Mouse (Mus musculus) stomach, adult 2 months (tissue): ENCODE results near the gene Pld4. TPM values are rescaled to one million over a fixed set of nuclear protein-coding genes. Genes with fewer than 3 reads are reported as not detected.

Source experiments
- polyA plus RNA-seq: library from polyadenylated mRNA; depleted of rRNA; stranded (reverse); fragments of >200 nt; gene quantifications from 2 replicates; pipeline ENCODE4 v1.2.3, GENCODE M21; 2012; rRNA removed

Pld4 gene
- 8.0 and 11.8 TPM in 2 replicates for polyA plus RNA-seq

DNA sequence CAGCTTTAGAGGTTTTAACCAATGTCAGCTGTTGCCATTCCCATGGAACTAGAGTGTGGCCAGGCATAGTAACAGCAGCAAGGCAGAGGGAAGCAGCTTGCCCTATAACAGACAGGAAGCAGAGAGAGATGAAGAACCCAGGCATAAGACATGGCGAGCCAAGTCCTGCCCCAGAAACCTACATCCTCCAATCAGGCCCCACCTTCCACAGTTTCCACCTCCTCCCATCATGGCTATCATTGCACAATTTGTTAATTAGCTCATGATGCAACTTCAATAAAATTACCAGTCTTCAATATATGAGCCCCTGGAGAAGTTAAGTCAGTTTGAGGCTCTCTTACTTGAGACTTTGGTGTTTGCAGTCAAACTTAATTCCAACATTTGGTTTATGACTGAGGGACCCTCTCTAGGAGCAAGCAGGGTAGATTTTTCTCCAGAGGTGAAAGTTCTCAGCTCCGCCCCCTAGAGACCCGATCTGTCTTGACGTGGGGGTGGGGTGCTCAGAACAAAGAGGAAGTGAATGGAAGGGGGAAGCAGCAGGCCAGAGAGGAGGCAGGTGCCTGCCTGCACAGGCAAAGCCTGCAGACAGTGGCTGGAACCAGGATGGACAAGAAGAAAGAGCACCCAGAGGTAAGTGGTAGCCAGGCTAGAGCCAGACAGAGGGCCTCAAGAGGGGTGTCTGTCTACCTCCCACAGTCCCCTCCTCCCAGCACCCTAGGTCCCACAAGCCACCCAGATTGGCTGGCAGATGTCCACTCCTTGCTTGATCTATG lies at the start of gene Pld4:
Pld4 (plus strand) TSS at position 502 of the 773 bp plus-strand sequence.

DNA sequence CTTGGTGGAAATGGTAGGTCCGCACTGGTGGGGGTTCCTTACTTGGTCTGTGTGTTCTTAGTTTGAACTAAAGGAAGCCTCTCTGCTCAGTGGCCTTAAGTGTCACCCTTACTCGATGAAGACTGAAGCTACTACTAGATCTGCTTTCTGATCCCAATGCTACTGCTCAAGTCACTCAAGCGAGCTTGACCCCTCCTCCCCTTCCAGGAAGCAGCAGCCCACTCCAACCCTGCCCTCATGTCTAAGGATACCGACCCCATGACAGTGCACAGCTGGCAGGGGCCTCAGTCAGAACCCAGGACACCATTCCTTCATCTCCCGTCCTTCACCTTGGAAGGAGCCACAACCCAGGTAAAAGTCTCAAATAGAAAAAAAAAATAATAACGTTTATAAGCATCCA lies 40.2 kb upstream of the Pld4 start, which contains the start of gene Cep170b:
Cep170b (plus strand) TSS at position 240 of the 400 bp plus-strand sequence.

DNA sequence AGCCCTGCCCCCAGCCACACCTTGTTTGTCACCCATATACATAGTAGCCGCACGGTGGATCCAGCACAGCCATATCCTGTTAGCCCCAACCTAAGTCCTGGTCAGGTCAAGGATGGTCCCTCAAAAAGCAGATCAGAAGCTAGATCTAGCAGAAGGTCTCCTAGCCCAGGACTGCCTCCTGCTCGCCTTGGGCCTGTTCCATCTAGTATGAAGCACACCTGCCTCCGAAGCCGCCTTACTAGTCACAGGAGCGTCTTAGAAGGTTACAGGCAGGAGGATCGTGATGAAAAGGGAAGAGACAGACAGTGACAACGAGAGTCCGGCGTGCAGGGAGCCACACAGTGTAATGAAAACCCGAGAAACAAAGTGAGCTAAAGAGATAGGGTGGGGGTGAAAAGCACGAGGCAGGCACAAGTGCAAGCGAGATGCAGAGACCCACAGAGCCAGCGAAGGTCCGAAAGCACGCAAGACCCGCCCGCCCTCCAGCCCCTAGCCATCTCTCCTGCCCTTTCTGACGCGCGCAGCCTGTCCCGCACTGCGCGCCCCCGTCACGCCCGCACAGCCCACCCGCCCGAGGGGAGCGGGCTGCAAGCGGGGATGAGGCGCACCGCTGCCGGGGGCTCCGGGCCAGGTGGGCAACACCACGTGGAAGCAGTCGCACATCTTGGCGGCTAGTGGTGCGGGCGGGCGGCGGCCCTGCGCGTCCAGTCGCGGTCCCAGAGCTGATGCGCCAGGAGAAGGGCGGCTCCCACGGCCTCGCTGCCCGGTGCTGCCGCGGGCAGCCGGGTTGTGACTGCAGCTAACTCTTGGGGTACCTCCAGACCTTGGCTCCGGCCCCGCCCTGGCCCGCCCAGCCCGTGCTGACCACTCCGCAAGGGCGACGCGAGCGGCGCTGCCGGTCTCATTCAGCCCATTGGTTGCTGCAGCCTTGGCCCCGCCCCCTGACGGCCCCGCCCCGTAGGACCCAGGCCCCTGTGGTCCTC lies 41.7 kb downstream of the Pld4 start, which contains the start of gene Ahnak2:
Ahnak2 (minus strand) TSS at position 794 of the 983 bp plus-strand sequence.

DNA sequence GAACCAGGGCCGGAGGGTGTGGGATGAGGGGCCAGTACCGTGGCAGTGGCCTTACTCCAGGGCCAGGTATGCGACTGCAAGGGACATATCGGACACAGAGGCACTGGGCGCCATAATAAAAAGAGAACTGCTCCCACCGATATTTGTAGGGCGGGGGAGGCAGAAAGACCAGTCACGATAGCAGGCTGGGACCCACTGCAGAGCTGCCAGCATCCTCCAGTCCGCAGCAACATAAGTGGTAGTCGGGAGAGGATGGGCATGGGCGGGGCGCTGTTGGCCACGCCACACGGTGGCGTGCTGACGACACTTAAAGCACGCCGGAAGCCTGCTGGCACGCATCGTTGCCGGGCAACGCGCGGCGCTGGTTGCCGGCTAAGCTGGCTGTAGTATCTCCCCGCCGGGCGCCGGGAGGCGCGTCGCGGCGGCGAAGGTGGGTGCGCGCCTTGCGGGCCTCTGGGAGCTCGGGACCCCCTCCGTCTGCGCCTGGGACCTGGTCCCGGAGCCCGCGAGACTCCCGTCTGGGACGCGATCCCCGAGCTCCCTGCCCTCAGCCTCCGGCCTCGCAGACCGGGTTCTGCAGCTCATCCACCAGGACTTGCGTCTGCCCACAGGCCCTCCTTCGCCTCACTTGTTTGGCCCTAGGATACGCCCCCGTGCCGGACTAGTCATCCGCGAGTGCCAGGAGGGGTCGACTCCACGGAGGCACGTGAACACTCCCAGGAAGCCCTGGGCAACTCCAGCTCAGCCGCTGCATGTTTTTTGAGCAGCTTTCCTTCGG lies 48.3 kb downstream of the Pld4 start, which contains the start of gene Clba1:
Clba1 (plus strand) TSS at position 351 of the 778 bp plus-strand sequence.

Other genes with a start within 250 kb of the Pld4 start
- gene Tmem179, start 243.9 kb upstream of the Pld4 start, polyA plus RNA-seq, result 0.38 and 1.1 TPM in 2 replicates
- 5.6 and 6.4 TPM in 2 replicates for gene Inf2, start 171.9 kb upstream of the Pld4 start, polyA plus RNA-seq
- 7.7 and 16.7 TPM in 2 replicates for gene Adssl1, start 140.6 kb upstream of the Pld4 start, polyA plus RNA-seq
- gene Siva1, start 116.0 kb upstream of the Pld4 start, polyA plus RNA-seq, result 16.5 and 24.7 TPM in 2 replicates
- gene Akt1, start 85.8 kb upstream of the Pld4 start, polyA plus RNA-seq, result 108 and 117 TPM in 2 replicates
- gene Zbtb42, start 81.8 kb upstream of the Pld4 start, polyA plus RNA-seq, result 19.5 and 22.8 TPM in 2 replicates
- gene Cep170b, start 40.2 kb upstream of the Pld4 start, polyA plus RNA-seq, result 53.4 and 62.7 TPM in 2 replicates
- gene Ahnak2, start 42.0 kb downstream of the Pld4 start, polyA plus RNA-seq, result 4.8 and 6.8 TPM in 2 replicates
- 5.3 and 9.1 TPM in 2 replicates for gene Clba1, start 48.3 kb downstream of the Pld4 start, polyA plus RNA-seq
- 11.5 and 11.9 TPM in 2 replicates for gene Cdca4, start 68.8 kb downstream of the Pld4 start, polyA plus RNA-seq
- gene Gpr132, start 107.6 kb downstream of the Pld4 start, polyA plus RNA-seq, result 0.87 and 2.0 TPM in 2 replicates
- 15.0 and 24.3 TPM in 2 replicates for gene Jag2, start 169.1 kb downstream of the Pld4 start, polyA plus RNA-seq
- gene Nudt14, start 181.5 kb downstream of the Pld4 start, polyA plus RNA-seq, result 28.5 and 33.8 TPM in 2 replicates
- gene Btbd6, start 215.8 kb downstream of the Pld4 start, polyA plus RNA-seq, result 38.8 and 132 TPM in 2 replicates
- 16.7 and 28.0 TPM in 2 replicates for gene Brf1, start 240.0 kb downstream of the Pld4 start, polyA plus RNA-seq